Mouse (Mus musculus) naive thymus-derived CD4-positive, alpha-beta T cell, adult 2 months (primary cell): ENCODE results near the gene AI661453.

Source experiments
- DNase-seq: peaks from one replicate; pipeline ENCODE4 v3.0.0-alpha.2; 2011; ENCODE audit warnings: low read depth

AI661453 gene

DNA sequence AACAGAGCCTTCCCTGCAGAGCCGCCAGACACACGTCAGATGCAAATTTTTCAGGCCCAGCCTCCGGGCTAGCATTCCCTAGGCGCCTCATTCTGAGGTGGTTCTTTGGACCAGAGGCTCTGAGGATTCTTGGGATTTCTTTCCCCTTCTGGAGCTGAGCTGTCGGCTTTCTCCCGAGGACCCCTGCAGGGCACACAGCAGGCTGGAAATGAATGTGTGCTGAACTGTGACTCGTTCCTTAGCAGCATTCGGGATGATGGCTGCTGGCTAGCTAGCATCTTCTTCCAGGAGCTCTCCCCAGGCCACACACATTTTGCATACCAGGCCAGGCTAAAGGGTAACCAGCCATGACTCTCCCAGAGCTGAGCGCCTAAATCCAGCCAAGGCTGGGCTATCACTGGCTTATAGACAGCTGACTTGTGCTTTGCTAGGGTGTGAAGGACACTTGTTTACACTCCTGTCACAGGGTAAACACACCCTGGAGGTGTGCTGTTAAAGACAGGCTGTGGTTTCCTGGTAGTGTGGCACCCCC, 4.0 kb downstream of the AI661453 start:
- no peak for DNase-seq

GRCm38 (mm10) chr17:47441296-47442051, 5.1 kb downstream of the AI661453 start:
- no peak for DNase-seq

- no peak for DNase-seq
Observed at GRCm38 (mm10) chr17:47442271-47442670, 5.9 kb downstream of the AI661453 start.

DNA sequence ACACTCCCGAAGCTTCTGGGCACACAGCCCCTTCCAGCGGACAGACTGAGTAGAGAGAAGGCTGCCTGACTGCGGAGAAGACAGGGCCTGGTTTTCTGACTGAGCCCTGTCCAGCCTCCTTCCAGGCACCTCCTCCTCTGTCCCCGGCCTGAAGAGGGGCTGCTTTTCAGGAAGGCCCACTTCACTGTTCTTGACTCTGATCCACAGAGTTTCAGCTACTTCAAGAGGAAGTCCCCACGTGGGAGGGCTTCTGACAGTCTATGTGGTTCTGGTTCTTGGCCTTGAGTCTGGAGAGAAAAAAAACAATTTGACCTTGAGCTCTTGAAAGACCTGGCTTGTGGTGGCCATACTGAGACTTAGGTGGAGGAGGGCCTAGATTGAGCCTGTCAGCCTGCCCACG, 7.7 kb downstream of the AI661453 start:
- no peak for DNase-seq

DNA sequence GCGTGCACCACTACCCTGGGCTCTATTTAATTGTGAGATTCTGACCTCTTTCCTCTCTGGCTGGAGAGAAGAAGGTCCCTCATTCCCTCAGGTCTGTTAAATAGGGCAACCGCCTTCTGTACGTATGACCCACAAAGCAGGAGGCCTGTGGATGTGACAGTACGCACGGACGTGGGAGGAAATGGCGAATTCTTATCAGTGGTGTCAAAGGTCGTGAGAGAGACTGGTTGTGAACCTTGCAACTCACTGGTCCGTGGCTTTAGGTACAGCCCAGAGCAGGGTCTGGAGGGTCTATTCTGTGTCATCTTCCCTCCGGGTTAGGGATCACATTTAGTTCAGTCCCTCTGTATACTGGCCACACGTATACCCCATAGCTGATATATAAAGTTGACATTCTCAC, 9.1 kb downstream of the AI661453 start:
- DNase-seq, result no peak

- no peak for DNase-seq
Observed at GRCm38 (mm10) chr17:47446025-47446424, 9.6 kb downstream of the AI661453 start.

DNA sequence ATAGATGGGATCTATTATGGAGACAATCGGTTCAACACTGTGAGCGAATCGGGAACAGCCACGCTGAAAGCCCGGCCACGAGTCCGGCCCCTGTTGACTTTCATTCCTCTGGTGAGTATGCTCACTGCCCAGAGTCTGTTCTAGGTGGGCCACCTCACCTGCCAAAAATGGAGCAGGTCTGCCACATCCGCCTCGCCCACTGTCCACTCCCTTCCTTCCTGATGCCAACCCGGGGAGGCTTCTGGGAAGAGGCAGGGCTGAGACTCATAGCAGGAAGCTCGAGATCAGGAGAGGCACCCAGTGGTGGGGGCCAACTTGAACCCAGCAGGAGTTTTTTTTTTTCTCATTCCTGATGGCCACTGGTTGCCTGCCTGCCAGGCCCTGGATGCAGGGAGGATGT, 10.1 kb downstream of the AI661453 start:
- no peak for DNase-seq

- no peak for DNase-seq
Observed at GRCm38 (mm10) chr17:47448523-47449372, 12.3 kb downstream of the AI661453 start.

DNA sequence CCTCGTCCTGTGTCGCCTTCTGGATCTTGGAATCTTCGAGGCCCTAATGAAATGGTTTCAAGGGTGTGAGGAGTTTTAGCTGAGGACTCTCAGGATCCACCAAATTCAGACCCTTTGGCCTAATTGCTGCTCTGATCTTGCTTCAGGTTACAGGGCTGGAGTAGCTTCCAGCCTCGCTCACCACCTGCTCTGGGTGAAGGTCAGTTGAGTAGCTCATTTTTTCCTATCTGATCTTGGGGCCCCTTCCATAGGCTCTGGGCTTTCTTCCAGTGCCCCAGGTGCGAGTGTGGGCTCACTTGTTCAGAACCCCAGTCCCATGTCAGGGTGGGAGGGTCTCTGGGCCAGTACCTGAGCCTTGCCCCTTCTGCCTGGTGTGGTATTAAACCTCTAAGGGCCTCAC, 13.0 kb downstream of the AI661453 start:
- no peak for DNase-seq

GRCm38 (mm10) chr17:47450239-47450638, 13.8 kb downstream of the AI661453 start:
- no peak for DNase-seq

DNA sequence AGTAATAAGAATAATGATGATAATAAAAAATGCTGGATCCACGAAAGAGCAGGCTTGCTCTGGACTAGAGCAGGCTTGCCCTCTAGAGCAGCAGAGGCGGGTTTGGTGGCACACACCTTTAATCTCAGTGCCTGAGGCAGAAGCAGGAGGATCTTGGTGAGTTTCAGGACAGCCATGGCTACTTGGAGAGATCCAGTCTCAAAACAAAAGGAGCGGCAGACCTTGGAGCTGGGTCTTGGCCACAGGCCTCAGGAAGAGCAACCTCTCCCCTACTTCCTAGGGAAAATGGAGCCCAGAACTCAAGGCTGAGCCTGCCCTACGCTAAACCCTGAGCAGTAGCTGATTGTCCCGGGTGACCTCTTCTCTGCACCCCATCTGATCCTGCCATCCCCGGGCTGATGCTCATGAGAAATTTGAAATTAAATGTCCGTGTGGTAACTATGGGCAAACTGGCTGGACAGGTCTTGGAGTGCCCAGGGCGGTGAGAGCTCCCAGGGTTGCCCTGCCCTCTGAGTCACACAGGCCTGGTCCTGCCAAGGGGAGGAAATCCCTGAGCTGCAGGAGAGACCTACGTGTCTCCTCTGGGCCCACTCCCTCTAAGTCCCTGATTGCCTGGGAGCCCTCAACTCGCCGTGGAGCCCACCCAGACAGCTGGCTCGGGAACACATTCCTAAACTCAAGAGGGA, 14.6 kb downstream of the AI661453 start:
- no peak for DNase-seq

GRCm38 (mm10) chr17:47452886-47453285, 16.5 kb downstream of the AI661453 start:
- no peak for DNase-seq

DNA sequence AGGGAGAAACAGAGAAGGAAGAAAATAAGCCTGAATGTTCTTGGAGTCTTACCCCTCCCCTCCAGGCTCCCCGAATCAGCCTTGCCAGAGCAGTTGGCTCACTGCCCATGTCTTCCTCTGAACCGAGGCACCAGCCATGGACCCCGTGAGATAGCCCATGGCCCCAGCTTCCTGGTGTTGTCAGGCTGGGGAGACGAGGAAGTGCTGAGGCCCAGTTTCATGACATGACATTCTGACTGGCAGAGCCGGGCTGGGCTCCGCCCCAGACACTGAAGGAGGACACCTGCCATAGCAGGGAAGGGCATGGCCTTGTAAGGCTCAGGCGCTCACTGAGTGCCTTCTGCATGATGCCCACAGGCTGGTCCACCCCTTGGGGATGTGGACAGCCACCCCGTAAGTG, 18.3 kb downstream of the AI661453 start:
- DNase-seq, result no peak

DNA sequence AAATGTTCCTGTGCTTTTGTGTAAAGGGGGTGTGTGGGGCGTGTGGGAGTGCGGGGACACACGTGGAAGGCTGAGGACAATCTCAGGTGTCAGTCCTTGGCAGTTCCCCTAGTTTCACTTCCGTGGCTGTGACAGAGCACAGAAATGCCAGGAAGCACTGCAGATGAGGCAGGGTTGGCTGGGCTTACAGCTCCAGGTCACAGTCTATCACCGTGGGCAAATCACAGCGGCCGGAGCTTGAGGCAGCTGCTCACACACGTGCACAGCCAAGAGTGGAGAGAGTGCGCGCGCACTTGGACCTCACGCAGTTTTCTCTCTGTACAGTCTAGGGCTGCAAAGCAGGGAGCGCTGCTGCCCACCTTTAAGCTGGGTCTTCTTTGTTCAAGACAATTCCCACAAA, 21.9 kb downstream of the AI661453 start:
- no peak for DNase-seq

DNA sequence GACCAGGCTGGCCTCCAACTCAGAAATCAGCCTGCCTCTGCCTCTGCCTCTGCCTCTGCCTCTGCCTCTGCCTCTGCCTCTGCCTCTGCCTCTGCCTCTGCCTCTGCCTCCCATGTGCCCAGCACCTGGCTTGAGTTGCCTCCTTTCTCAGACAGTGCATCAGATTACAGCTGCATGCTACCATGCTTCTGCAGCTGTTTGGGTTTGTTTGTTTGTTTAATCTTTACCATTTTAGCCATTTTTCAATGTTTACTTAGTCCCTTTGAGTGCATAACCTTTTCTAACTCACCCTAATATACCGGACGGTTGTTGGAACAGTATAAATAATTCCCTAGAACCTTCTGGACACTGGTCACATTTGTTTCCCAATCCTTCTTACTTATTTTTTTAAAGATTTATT, 22.5 kb downstream of the AI661453 start:
- DNase-seq, result no peak

DNA sequence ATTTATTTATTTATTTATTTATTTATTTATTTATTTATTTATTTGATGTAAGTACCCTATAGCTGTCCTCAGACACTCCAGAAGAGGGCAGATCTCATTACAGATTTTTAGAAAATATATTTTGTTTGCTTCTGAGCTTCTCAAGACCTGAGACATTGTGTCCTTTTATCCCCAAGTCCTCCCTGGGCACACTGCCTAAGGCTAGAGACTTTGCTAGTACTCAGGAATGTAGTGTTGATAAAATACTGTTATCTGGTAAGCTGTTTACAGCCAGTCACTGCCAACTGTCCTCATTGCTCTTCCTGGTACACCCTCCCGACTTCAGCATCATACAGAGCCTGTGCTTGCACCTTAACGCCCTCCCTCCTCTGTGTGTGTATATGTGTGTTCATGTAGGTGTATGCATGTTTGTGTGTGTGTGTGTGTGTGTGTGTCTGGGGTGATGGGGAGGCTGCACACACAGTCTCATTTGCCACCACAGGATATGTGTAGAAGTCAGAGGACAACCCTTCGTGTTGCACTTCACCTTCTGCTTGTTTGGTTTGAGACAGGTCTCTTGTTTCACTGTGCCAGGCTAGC, 23.0 kb downstream of the AI661453 start:
- no peak for DNase-seq

DNA sequence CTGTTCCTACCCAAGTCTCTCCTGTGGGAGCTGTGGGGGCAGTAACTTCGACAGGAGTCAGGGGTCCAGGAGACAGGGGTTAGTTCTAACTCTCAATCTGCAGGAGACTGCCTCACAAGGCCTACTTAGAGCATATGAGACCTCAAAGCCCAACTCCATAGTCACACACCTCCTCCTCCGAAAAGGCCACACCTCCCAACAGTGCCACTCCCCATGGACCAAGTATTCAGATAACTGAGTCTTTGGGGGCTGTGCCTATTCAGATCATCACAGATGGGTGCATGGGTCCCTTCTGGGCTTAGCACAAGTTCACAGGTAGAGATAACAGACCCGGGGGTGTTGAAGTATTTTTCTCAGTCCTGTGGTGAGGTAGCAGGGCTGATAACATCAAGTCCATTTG, 25.3 kb downstream of the AI661453 start:
- no peak for DNase-seq

DNA sequence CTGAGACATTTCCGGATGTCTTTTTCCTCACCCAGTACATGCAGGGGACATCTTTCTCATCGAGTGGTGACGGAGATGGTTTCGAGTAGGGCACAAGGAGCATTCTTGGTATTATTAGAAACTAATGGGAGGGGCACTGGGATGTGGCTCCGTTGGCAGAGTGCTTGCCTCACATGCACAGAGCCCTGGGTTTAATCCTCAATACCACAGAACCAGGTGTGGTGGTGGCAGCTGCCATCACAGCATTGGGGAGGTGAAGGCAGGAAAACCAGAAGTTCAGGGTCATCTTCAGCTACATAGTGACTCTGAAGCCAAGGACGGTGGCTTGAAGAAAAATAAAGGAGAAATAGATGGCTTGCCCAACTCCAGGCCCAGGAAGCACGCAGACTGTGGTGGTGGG, 25.8 kb downstream of the AI661453 start:
- DNase-seq, result no peak

- DNase-seq, result no peak
Observed at GRCm38 (mm10) chr17:47462728-47463388, 26.4 kb downstream of the AI661453 start.

- no peak for DNase-seq
Observed at GRCm38 (mm10) chr17:47464248-47464965, 28.0 kb downstream of the AI661453 start.

DNA sequence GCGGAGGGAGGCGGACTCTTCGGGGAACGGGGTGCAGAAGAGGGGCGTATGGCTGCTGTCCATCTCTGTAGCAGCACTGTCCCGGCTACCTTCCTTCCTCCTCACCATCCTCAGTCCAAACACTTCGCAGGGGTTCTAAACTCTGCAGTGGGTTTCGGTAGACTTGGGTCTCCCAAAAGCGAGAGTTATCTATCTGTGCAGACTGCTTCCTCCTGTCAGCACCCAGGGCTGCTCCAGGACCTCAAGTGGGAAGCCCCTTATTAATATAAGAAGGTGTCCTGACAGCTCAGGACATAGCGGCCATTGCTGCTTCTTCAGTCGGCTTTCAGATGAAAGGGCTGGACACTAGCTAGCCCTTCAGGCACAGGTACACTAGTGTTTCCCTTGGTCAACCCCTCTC, 28.6 kb downstream of the AI661453 start:
- no peak for DNase-seq
